Mouse (Mus musculus) cerebellum, adult 2 months (tissue): ENCODE measurements around the gene Tmem260.

Source experiments
- CTCF ChIP-seq: fragments of 200-500 bp; IDR thresholded peaks from 2 replicates; pipeline ENCODE4 v1.5.1; 2011; ENCODE audit warnings: low read depth, mild to moderate bottlenecking, control low read depth, low read length, moderate library complexity, borderline replicate concordance; ENCODE audit not compliant: insufficient read depth
- POLR2A ChIP-seq: fragments of 200-500 bp; IDR thresholded peaks from 2 replicates; pipeline ENCODE4 v1.6.1; 2011; ENCODE audit warnings: low read length, control low read depth, borderline replicate concordance; ENCODE audit not compliant: insufficient read depth

DNA sequence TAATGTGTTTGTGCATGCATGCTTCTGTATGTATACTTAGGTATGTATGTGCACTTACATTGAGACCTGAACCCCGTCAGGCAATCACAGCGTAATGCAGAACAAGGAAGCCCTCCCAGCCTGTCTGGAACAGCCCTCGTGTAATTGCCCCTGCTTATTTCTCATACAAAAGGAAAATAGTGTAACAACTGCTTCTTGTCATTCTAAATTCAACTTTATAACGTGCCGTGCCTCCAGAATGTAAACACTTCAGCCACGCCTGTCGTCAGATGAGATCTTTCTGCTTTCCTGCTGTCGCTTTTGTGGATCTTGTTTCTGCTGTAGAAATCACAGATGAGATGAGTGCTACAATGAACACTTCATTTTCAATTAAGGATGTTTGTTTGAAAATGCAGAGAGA lies 30.4 kb downstream of the Tmem260 start:
- TF ChIP-seq POLR2A = no peak
- no peak for TF ChIP-seq CTCF
